Mouse (Mus musculus): ENCODE results near the gene Map3k5.

Gene Map3k5

GRCm38 (mm10) chr10:20166797-20167196, 232.5 kb downstream of the Map3k5 start:
- no peak for DNase-seq

- no peak for DNase-seq
These were observed 233.2 kb downstream of the Map3k5 start for GRCm38 (mm10) chr10:20167467-20167866.

GRCm38 (mm10) chr10:20169182-20169674, 235.0 kb downstream of the Map3k5 start:
- no peak for DNase-seq

- DNase-seq: no peak
These were observed 235.8 kb downstream of the Map3k5 start for GRCm38 (mm10) chr10:20169927-20170604.

GRCm38 (mm10) chr10:20170605-20171088, 236.4 kb downstream of the Map3k5 start:
- peak; percentile 86 for DNase-seq

- DNase-seq: peak; percentile 58 to 74
These were observed 236.9 kb downstream of the Map3k5 start for GRCm38 (mm10) chr10:20171209-20171608.

- no peak for DNase-seq
These were observed 237.5 kb downstream of the Map3k5 start for GRCm38 (mm10) chr10:20171756-20172155.

- DNase-seq: peak; percentile 61 to 76
These were observed 239.5 kb downstream of the Map3k5 start for GRCm38 (mm10) chr10:20173733-20174132.

GRCm38 (mm10) chr10:20176054-20176453, 241.8 kb downstream of the Map3k5 start:
- peak; percentile 59 to 60 for DNase-seq

- DNase-seq: peak; percentile 89 to 92
These were observed 244.7 kb downstream of the Map3k5 start for GRCm38 (mm10) chr10:20178807-20179605.

GRCm38 (mm10) chr10:20181198-20181597, 246.9 kb downstream of the Map3k5 start:
- DNase-seq: no peak

GRCm38 (mm10) chr10:20181680-20182399, 247.6 kb downstream of the Map3k5 start:
- no peak for DNase-seq

- DNase-seq: peak; percentile 68 to 76
These were observed 250.1 kb downstream of the Map3k5 start for GRCm38 (mm10) chr10:20184326-20184725.

- no peak for DNase-seq
These were observed 251.0 kb downstream of the Map3k5 start for GRCm38 (mm10) chr10:20185264-20185663.

GRCm38 (mm10) chr10:20185806-20186205, 251.5 kb downstream of the Map3k5 start:
- DNase-seq: no peak

GRCm38 (mm10) chr10:20186800-20187273, 252.6 kb downstream of the Map3k5 start:
- peak; percentile 62 to 67 for DNase-seq

GRCm38 (mm10) chr10:20190139-20190747, 256.0 kb downstream of the Map3k5 start:
- DNase-seq: no peak
